Mouse (Mus musculus): ENCODE measurements around the gene Abce1. TPM values are rescaled to one million over a fixed set of nuclear protein-coding genes. Genes with fewer than 3 reads are reported as not detected.
"Not testable (repeated sequence)": the region's sequence is repeated elsewhere in the genome, so short reads cannot be mapped to it uniquely, and the experiment has no call there.

The Abce1 gene
- total and polyA plus RNA-seq, 3 experiments: 123 to 306 (median 202) TPM

- Histone ChIP-seq H3K36me3 (replicated peaks in 1 of 2; ENCODE audit: control insufficient read depth in 1 of 2, insufficient read depth in 1 of 2, low read length in 1 of 2) (peaks cover 46 to 90% of the 10 kb centered on the region in 2 experiments), H3K79me2 (replicated peaks; ENCODE audit: control insufficient read depth, extremely low read depth, insufficient read depth, poor library complexity, severe bottlenecking) (peaks cover 19% of the 10 kb centered on the region)
- H3K27ac ChIP-seq (ENCODE audit: insufficient read depth, low read depth); H3K4me3 ChIP-seq (replicated peaks in 1 of 3; ENCODE audit: low read depth in 2 of 3, low read length in 2 of 3, poor library complexity in 1 of 3); H3K4me2 ChIP-seq (ENCODE audit: insufficient read depth, low read depth, poor library complexity, severe bottlenecking); dilution Hi-C loops (cut with MboI; ENCODE audit: extremely low pct_ligation_motif_present, extremely low pct_unique_long_range_greater_than_20kb, low sequenced_read_pairs); H3K4me1 ChIP-seq (ENCODE audit: control insufficient read depth in 1 of 2, insufficient read depth in 2 of 2); DNase-seq (ENCODE audit: extremely low read depth); H3K9ac ChIP-seq (ENCODE audit: insufficient read depth, low read depth); H3K9me3 ChIP-seq (replicated peaks; ENCODE audit: low read length); H3K27me3 ChIP-seq (replicated peaks); in situ Hi-C loops (cut with MboI; ENCODE audit: low pct_ligation_motif_present, low pct_unique_long_range_greater_than_20kb, low sequenced_read_pairs): not testable (repeated sequence)
- peak; percentile 65 for TF ChIP-seq ZNF384 (IDR thresholded peaks at IDR 0.05; ENCODE audit: low read depth, low read length)
These were observed 52.8 kb downstream of the Abce1 start for GRCm38 (mm10) chr8:79658715-79659114.

DNA sequence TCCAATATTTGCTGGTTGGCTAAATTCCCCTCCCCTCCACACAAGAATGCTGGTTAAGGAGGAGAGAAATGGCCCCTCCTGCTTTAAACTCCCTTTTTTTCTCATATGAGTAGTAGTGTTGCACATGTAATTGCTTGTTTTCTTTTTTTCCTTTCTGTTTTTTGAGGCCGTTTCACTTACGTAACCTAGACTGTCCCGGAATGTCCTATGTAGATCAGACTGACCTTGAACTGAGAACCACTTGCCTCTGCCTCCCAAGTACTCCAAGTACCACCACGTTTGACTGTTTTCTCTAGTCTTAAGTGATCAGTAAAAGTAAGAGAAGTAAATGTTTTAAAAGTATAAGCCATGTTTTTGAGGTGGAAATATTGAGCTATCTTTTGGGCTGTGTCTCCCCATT lies 57.8 kb downstream of the Abce1 start:
- H3K9me3 ChIP-seq (replicated peaks; ENCODE audit: low read length): no peaks in the 10 kb centered on the region
- in situ Hi-C loops (cut with MboI; ENCODE audit: low pct_ligation_motif_present, low pct_unique_long_range_greater_than_20kb, low sequenced_read_pairs) (no loop called here), dilution Hi-C loops (cut with MboI; ENCODE audit: extremely low pct_ligation_motif_present, extremely low pct_unique_long_range_greater_than_20kb, low sequenced_read_pairs) (no loop called here)
- peaks cover 2 to 8% of the 10 kb centered on the region in 2 experiments; a peak in 1 of 4 replicates for H3K4me1 ChIP-seq (ENCODE audit: control insufficient read depth in 1 of 2, insufficient read depth in 2 of 2)
- H3K27ac ChIP-seq (ENCODE audit: insufficient read depth, low read depth): no peak overlapping the region
- DNase-seq (ENCODE audit: extremely low read depth): no peak
- peaks cover 40% of the 10 kb centered on the region for H3K79me2 ChIP-seq (replicated peaks; ENCODE audit: control insufficient read depth, extremely low read depth, insufficient read depth, poor library complexity, severe bottlenecking)
- peaks cover 41 to 86% of the 10 kb centered on the region in 2 experiments for H3K36me3 ChIP-seq (replicated peaks in 1 of 2; ENCODE audit: control insufficient read depth in 1 of 2, insufficient read depth in 1 of 2, low read length in 1 of 2)
- no peaks in the 10 kb centered on the region for H3K27me3 ChIP-seq (replicated peaks)
- no peak overlapping the region for H3K4me2 ChIP-seq (ENCODE audit: insufficient read depth, low read depth, poor library complexity, severe bottlenecking)
- no peak for TF ChIP-seq ETS1 (conservative IDR thresholded peaks at IDR 0.05; ENCODE audit: low read depth, low read length)
- TF ChIP-seq ZNF384 (IDR thresholded peaks at IDR 0.05; ENCODE audit: low read depth, low read length): no peak
- TF ChIP-seq TBP (conservative IDR thresholded peaks at IDR 0.05; ENCODE audit: low read depth, low read length): no peak
- no peak for TF ChIP-seq CTCF (conservative IDR thresholded peaks at IDR 0.05 in 1 of 2, IDR thresholded peaks at IDR 0.05 in 1 of 2; ENCODE audit: low read depth in 2 of 2, low read length in 2 of 2)
- no peak for TF ChIP-seq ZC3H11A (IDR thresholded peaks at IDR 0.05; ENCODE audit: low read depth, low read length)
- no peak for TF ChIP-seq NRF1 (IDR thresholded peaks at IDR 0.05; ENCODE audit: low read depth, low read length)
- no peak for TF ChIP-seq CHD2 (IDR thresholded peaks at IDR 0.05; ENCODE audit: low read length)
- no peak for TF ChIP-seq RCOR1 (conservative IDR thresholded peaks at IDR 0.05; ENCODE audit: low read depth, low read length)
- TF ChIP-seq SIN3A (IDR thresholded peaks at IDR 0.05; ENCODE audit: low read length): no peak
- no peak for TF ChIP-seq E2F4 (IDR thresholded peaks at IDR 0.05; ENCODE audit: insufficient replicate concordance, low read depth, low read length)
- TF ChIP-seq CHD1 (IDR thresholded peaks at IDR 0.05; ENCODE audit: low read depth, low read length): no peak
- no peak for TF ChIP-seq JUND (conservative IDR thresholded peaks at IDR 0.05; ENCODE audit: low read depth, low read length)
- TF ChIP-seq USF2 (conservative IDR thresholded peaks at IDR 0.05; ENCODE audit: low read depth, low read length): no peak
- TF ChIP-seq MAX (IDR thresholded peaks at IDR 0.05; ENCODE audit: low read length): no peak
- no peak for TF ChIP-seq SMC3 (IDR thresholded peaks at IDR 0.05; ENCODE audit: low read depth, low read length)
- no peak overlapping the region for H3K9ac ChIP-seq (ENCODE audit: insufficient read depth, low read depth)
- no peak overlapping the region for H3K4me3 ChIP-seq (replicated peaks in 1 of 3; ENCODE audit: low read depth in 2 of 3, low read length in 2 of 3, poor library complexity in 1 of 3)

Measured in CH12.LX (cell line).